Mouse (Mus musculus) lung, adult 2 months (tissue): ENCODE data around the gene Rabggtb.

Source experiments
- CTCF ChIP-seq: fragments of 200-500 bp; IDR thresholded peaks from 2 replicates; pipeline ENCODE4 v1.5.1; 2011; ENCODE audit warnings: mild to moderate bottlenecking, low read length, control low read depth; ENCODE audit not compliant: insufficient read depth
- POLR2A ChIP-seq: fragments of 200-500 bp; IDR thresholded peaks from 2 replicates; pipeline ENCODE4 v1.6.1; 2011; ENCODE audit warnings: low read depth, mild to moderate bottlenecking, control low read depth, low read length, borderline replicate concordance; ENCODE audit errors: extremely low read depth

GRCm38 (mm10) chr3:153871396-153871795, 41.4 kb downstream of the Rabggtb start:
- TF ChIP-seq POLR2A (no peak), CTCF (no peak)
